Mouse (Mus musculus) neural tube, embryonic 11.5 days (tissue): ENCODE results near the gene Trmt10a. TPM values are rescaled to one million over a fixed set of nuclear protein-coding genes. Genes with fewer than 3 reads are reported as not detected.

Experiments
- ATAC-seq: fragments of 200-750 bp; cut with Nextera tagmentation; 2 replicates; pipeline ENCODE4 v1.8.0; 2017; ENCODE audit warnings: moderate number of reproducible peaks, mild to moderate bottlenecking, moderate TSS enrichment, moderate library complexity; ENCODE audit not compliant: insufficient read depth, low FRiP score, low TSS enrichment
- DNase-seq: peaks from one replicate; pipeline ENCODE4 v3.0.0-alpha.2; 2015; ENCODE audit warnings: low spot score
- H3K27ac ChIP-seq: fragments of 300-500 bp; sonication (generic); 2 replicates; pipeline ENCODE4 v1.5.1; 2014; ENCODE audit warnings: low read depth, mild to moderate bottlenecking, low read length
- H3K27me3 ChIP-seq: fragments of 300-500 bp; sonication (generic); 2 replicates; pipeline ENCODE4 v1.6.1; 2014; ENCODE audit warnings: mild to moderate bottlenecking, low read length, mixed read lengths; ENCODE audit not compliant: control insufficient read depth, insufficient read depth
- H3K36me3 ChIP-seq: fragments of 300-500 bp; sonication (generic); 2 replicates; pipeline ENCODE4 v1.6.1; 2014; ENCODE audit warnings: mild to moderate bottlenecking, low read length, moderate library complexity, mixed read lengths; ENCODE audit not compliant: control insufficient read depth, insufficient read depth
- H3K4me1 ChIP-seq: fragments of 300-500 bp; sonication (generic); 2 replicates; pipeline ENCODE4 v1.6.1; 2014; ENCODE audit warnings: low read length, mixed read lengths; ENCODE audit not compliant: control insufficient read depth, insufficient read depth
- H3K4me2 ChIP-seq: fragments of 300-500 bp; sonication (generic); 2 replicates; pipeline ENCODE4 v1.6.1; 2014; ENCODE audit warnings: low read depth, mild to moderate bottlenecking, moderate library complexity
- H3K4me3 ChIP-seq: fragments of 300-500 bp; sonication (generic); 2 replicates; pipeline ENCODE4 v1.5.1; 2014; ENCODE audit warnings: low read depth, low read length
- H3K9ac ChIP-seq: fragments of 300-500 bp; sonication (generic); 2 replicates; pipeline ENCODE4 v1.6.1; 2014; ENCODE audit warnings: mild to moderate bottlenecking, low read length
- H3K9me3 ChIP-seq: fragments of 300-500 bp; sonication (generic); 2 replicates; pipeline ENCODE4 v1.6.1; 2016; ENCODE audit warnings: low read length; ENCODE audit not compliant: control insufficient read depth
- whole genome bisulfite sequencing: fragments of 180-500 bp; shearing (Covaris S2); extraction: QIAGEN DNeasy Blood & Tissue Kit; methylation state at CpG from one replicate; pipeline ENCODE4 v1.1.7; 2014; 5-methylcytosine and 5-hydroxymethylcytosine counted together
- polyA plus RNA-seq: library from polyadenylated mRNA; unstranded; fragments of >200 nt; fragmentation: Nextera tagmentation; extraction: Ambion mirVana; gene quantifications from 2 replicates; pipeline ENCODE4 v1.2.1, GENCODE M21; 2014

Gene Trmt10a
- polyA plus RNA-seq, 1 experiment from 2014 or later, result 17.0 TPM

- DNase-seq, result peak; percentile 35
- Histone ChIP-seq H3K9me3 (no peaks in the 10 kb centered on the region), H3K9ac (peak overlapping the region; percentile 89), H3K4me3 (peak overlapping the region; percentile 65), H3K4me1 (no peaks in the 10 kb centered on the region), H3K4me2 (peak overlapping the region; percentile 74), H3K27ac (peak overlapping the region; percentile 98), H3K27me3 (no peaks in the 10 kb centered on the region), H3K36me3 (no peaks in the 10 kb centered on the region)
- WGBS, result under 1% methylated on average over 18 of the region's 18 CpGs
- ATAC-seq, result no peak
Measured at GRCm38 (mm10) chr3:138144060-138144641, 903 bp downstream of the Trmt10a start.

- H3K4me3 ChIP-seq, result peak within 1 kb of the TSS; percentile 65
- no peaks in the 10 kb centered on the region for H3K36me3 ChIP-seq
- WGBS, result 6% methylated on average over 8 of the region's 8 CpGs
- H3K4me2 ChIP-seq, result peak within 1 kb of the TSS; percentile 74
- DNase-seq (peak; percentile 82), ATAC-seq (peak; percentile 21; the same call in 1 of the 2 replicates)
- peak within 1 kb of the TSS; percentile 98 for H3K27ac ChIP-seq
- no peaks in the 10 kb centered on the region for H3K4me1 ChIP-seq
- no peaks in the 10 kb centered on the region for H3K27me3 ChIP-seq
- H3K9me3 ChIP-seq, result no peaks in the 10 kb centered on the region
- peak within 1 kb of the TSS; percentile 89 for H3K9ac ChIP-seq
Measured at GRCm38 (mm10) chr3:138144642-138145171, 1.5 kb downstream of the Trmt10a start, which contains the start of gene Mttp. TSS of gene Mttp (minus strand) at chr3:138144968.

GRCm38 (mm10) chr3:138148811-138149210 is 5.6 kb downstream of the Trmt10a start:
- no peaks in the 10 kb centered on the region for H3K9me3 ChIP-seq
- no peak overlapping the region for H3K4me3 ChIP-seq
- no peak overlapping the region for H3K4me2 ChIP-seq
- H3K36me3 ChIP-seq, result peaks cover 2% of the 10 kb centered on the region; the same call in 1 of the 2 replicates
- no peak for ATAC-seq
- no peak overlapping the region for H3K9ac ChIP-seq
- no peaks in the 10 kb centered on the region for H3K27me3 ChIP-seq
- DNase-seq, result no peak
- H3K27ac ChIP-seq, result no peak overlapping the region
- WGBS, result 95% methylated on average over 2 of the region's 2 CpGs
- no peaks in the 10 kb centered on the region for H3K4me1 ChIP-seq

- H3K27me3 ChIP-seq, result no peaks in the 10 kb centered on the region
- no peaks in the 10 kb centered on the region for H3K4me1 ChIP-seq
- no peak overlapping the region for H3K4me2 ChIP-seq
- ATAC-seq (no peak), DNase-seq (no peak)
- H3K36me3 ChIP-seq, result peaks cover 2% of the 10 kb centered on the region; the same call in 1 of the 2 replicates
- H3K27ac ChIP-seq, result no peak overlapping the region
- no peak overlapping the region for H3K4me3 ChIP-seq
- no peak overlapping the region for H3K9ac ChIP-seq
- 89% methylated on average over 4 of the region's 4 CpGs for WGBS
- H3K9me3 ChIP-seq, result no peaks in the 10 kb centered on the region
Measured at GRCm38 (mm10) chr3:138155062-138155461, 11.8 kb downstream of the Trmt10a start.

- 64% methylated on average over 10 of the region's 10 CpGs for WGBS
- ATAC-seq, result no peak
- H3K27ac ChIP-seq, result no peak overlapping the region
Measured at GRCm38 (mm10) chr3:138156651-138157050, 13.4 kb downstream of the Trmt10a start.

GRCm38 (mm10) chr3:138161623-138162022 is 18.4 kb downstream of the Trmt10a start:
- no peak overlapping the region for H3K27ac ChIP-seq
- 90% methylated on average over 10 of the region's 10 CpGs for WGBS
- no peak overlapping the region for H3K9ac ChIP-seq
- no peaks in the 10 kb centered on the region for H3K27me3 ChIP-seq
- H3K4me2 ChIP-seq, result no peak overlapping the region
- H3K9me3 ChIP-seq, result no peaks in the 10 kb centered on the region
- DNase-seq (no peak), ATAC-seq (no peak)
- no peaks in the 10 kb centered on the region for H3K4me1 ChIP-seq
- H3K4me3 ChIP-seq, result no peak overlapping the region
- H3K36me3 ChIP-seq, result no peaks in the 10 kb centered on the region

More at GRCm38 (mm10) chr3:138156651-138157050, 13.4 kb downstream of the Trmt10a start:
- no peaks in the 10 kb centered on the region for H3K9me3 ChIP-seq
- H3K4me3 ChIP-seq, result no peak overlapping the region
- H3K9ac ChIP-seq, result no peak overlapping the region
- no peaks in the 10 kb centered on the region for H3K27me3 ChIP-seq
- H3K4me1 ChIP-seq, result no peaks in the 10 kb centered on the region
- DNase-seq, result no peak
- no peak overlapping the region for H3K4me2 ChIP-seq
- H3K36me3 ChIP-seq, result peaks cover 2% of the 10 kb centered on the region; the same call in 1 of the 2 replicates

GRCm38 (mm10) chr3:138162553-138163183 is 19.4 kb downstream of the Trmt10a start:
- WGBS, result 66% methylated on average over 4 of the region's 4 CpGs
- H3K9me3 ChIP-seq, result no peaks in the 10 kb centered on the region
- DNase-seq, result no peak
- peak; percentile 50; the same call in 1 of the 2 replicates for ATAC-seq
- no peaks in the 10 kb centered on the region for H3K36me3 ChIP-seq
- H3K4me3 ChIP-seq, result no peak overlapping the region
- H3K9ac ChIP-seq, result no peak overlapping the region
- H3K27ac ChIP-seq, result no peak overlapping the region
- no peak overlapping the region for H3K4me2 ChIP-seq
- no peaks in the 10 kb centered on the region for H3K27me3 ChIP-seq
- no peaks in the 10 kb centered on the region for H3K4me1 ChIP-seq

- no peak overlapping the region for H3K9ac ChIP-seq
- DNase-seq (no peak), ATAC-seq (no peak)
- H3K4me2 ChIP-seq, result no peak overlapping the region
- no peaks in the 10 kb centered on the region for H3K9me3 ChIP-seq
- H3K4me3 ChIP-seq, result no peak overlapping the region
- no peak overlapping the region for H3K27ac ChIP-seq
- H3K4me1 ChIP-seq, result no peaks in the 10 kb centered on the region
- no peaks in the 10 kb centered on the region for H3K27me3 ChIP-seq
- 74% methylated on average over 10 of the region's 10 CpGs for WGBS
- no peaks in the 10 kb centered on the region for H3K36me3 ChIP-seq
Measured at GRCm38 (mm10) chr3:138173291-138173690, 30.0 kb downstream of the Trmt10a start.

- DNase-seq, result no peak
- no peak overlapping the region for H3K4me2 ChIP-seq
- H3K9me3 ChIP-seq, result no peaks in the 10 kb centered on the region
- WGBS, result 87% methylated on average over 6 of the region's 6 CpGs
- H3K27ac ChIP-seq, result no peak overlapping the region
- no peaks in the 10 kb centered on the region for H3K36me3 ChIP-seq
- H3K27me3 ChIP-seq, result no peaks in the 10 kb centered on the region
- no peak overlapping the region for H3K9ac ChIP-seq
- no peak overlapping the region for H3K4me3 ChIP-seq
- ATAC-seq, result no peak
- H3K4me1 ChIP-seq, result no peaks in the 10 kb centered on the region
Measured at GRCm38 (mm10) chr3:138175551-138175950, 32.3 kb downstream of the Trmt10a start.
